Mouse (Mus musculus): ENCODE data around the gene Eed. TPM values are rescaled to one million over a fixed set of nuclear protein-coding genes. Genes with fewer than 3 reads are reported as not detected.

The Eed gene
- 96.4 and 102 TPM in 2 replicates for polyA plus RNA-seq (2014; fragmentation: Nextera tagmentation; extraction: Ambion mirVana)

GRCm38 (mm10) chr7:89980485-89981422 is at the start of gene Eed:
Eed (minus strand) TSS chr7:89980983.
- H3K27ac ChIP-seq (ENCODE audit: low read depth, low read length): peak within 1 kb of the TSS; percentile 100
- H3K27me3 ChIP-seq (ENCODE audit: control insufficient read depth, insufficient read depth, low read length): no peaks in the 10 kb centered on the region
- DNase-seq (ENCODE audit: low spot score) (peak; percentile 97), ATAC-seq (replicated peaks; ENCODE audit: low FRiP score) (peak; percentile 90)
- peak within 1 kb of the TSS; percentile 73 for H3K4me2 ChIP-seq (ENCODE audit: low read depth, low read length, severe bottlenecking)
- H3K36me3 ChIP-seq (ENCODE audit: control insufficient read depth, insufficient read depth, low read length): peaks cover 4% of the 10 kb centered on the region; the same call in 1 of the 2 replicates
- WGBS: under 1% methylated on average over 78 of the region's 87 CpGs
- H3K4me1 ChIP-seq (replicated peaks; ENCODE audit: control insufficient read depth, insufficient read depth, low read length): no peaks in the 10 kb centered on the region
- H3K9me3 ChIP-seq (ENCODE audit: control insufficient read depth, low read length): no peaks in the 10 kb centered on the region
- H3K4me3 ChIP-seq (ENCODE audit: low read depth, low read length): peak within 1 kb of the TSS; percentile 78
- H3K9ac ChIP-seq (ENCODE audit: low read length): peak within 1 kb of the TSS; percentile 92

DNA sequence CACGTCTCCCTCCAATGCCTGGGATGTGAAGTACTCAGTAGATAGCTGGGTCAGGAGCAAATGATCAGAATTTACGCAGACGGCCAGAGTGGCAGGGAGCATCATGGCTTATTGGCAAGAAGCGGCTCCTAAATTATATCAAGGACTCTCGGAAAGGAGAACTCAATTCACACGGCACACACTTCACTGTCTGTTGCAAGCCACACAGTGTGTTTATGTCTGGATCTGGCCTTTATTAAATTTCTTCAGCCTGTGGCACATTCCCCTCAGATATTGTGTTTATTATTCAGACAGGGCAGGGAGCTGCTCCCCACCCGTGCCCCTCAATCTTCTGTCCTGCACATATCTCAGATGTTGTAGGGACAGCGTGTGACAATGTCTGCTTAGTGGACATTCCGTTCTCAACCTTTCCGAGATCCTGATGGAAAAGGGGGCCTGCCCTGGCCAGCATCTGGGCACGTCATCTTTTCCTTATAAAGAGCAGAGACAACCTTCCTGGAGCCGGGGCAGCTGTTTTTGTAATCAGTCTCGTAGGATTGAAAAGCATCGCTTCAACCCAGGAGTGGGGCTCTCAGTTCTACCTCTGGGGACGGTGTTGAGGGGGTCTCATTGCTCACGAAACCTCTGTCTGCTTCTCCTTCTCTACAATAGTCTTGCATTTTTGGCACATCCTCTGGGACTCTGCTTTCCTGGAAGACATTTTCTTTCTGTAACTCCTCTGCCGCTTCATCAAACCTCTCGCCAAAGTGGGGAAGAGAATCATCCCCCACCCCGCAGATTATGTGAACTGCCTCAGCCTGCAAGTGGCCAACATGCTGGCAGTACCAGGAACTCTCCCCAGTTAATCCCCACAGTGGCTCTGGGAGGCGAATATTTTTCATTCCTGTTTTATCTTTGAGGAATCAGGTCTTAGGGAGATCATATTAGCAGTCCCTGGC is 49.0 kb upstream of the Eed start:
- DNase-seq (ENCODE audit: low spot score) (no peak), ATAC-seq (replicated peaks; ENCODE audit: low FRiP score) (0 out of 2 replicates have a peak, but pooled peaks have one; percentile 36)
- H3K4me1 ChIP-seq (replicated peaks; ENCODE audit: control insufficient read depth, insufficient read depth, low read length): 0 out of 2 replicates have a peak, but pooled peaks cover 3% of the 10 kb centered on the region
- WGBS: 56% methylated on average over 20 of the region's 20 CpGs
- H3K27ac ChIP-seq (ENCODE audit: low read depth, low read length): no peak overlapping the region
- no peak overlapping the region for H3K4me3 ChIP-seq (ENCODE audit: low read depth, low read length)
- no peaks in the 10 kb centered on the region for H3K36me3 ChIP-seq (ENCODE audit: control insufficient read depth, insufficient read depth, low read length)
- H3K4me2 ChIP-seq (ENCODE audit: low read depth, low read length, severe bottlenecking): peak overlapping the region; percentile 19; the same call in 1 of the 2 replicates
- no peak overlapping the region for H3K9ac ChIP-seq (ENCODE audit: low read length)
- no peaks in the 10 kb centered on the region for H3K27me3 ChIP-seq (ENCODE audit: control insufficient read depth, insufficient read depth, low read length)
- no peaks in the 10 kb centered on the region for H3K9me3 ChIP-seq (ENCODE audit: control insufficient read depth, low read length)

GRCm38 (mm10) chr7:90028888-90029547 is 48.2 kb upstream of the Eed start:
- H3K4me1 ChIP-seq (replicated peaks; ENCODE audit: control insufficient read depth, insufficient read depth, low read length): 0 out of 2 replicates have a peak, but pooled peaks cover 3% of the 10 kb centered on the region
- H3K9me3 ChIP-seq (ENCODE audit: control insufficient read depth, low read length): no peaks in the 10 kb centered on the region
- no peaks in the 10 kb centered on the region for H3K36me3 ChIP-seq (ENCODE audit: control insufficient read depth, insufficient read depth, low read length)
- no peaks in the 10 kb centered on the region for H3K27me3 ChIP-seq (ENCODE audit: control insufficient read depth, insufficient read depth, low read length)
- H3K4me3 ChIP-seq (ENCODE audit: low read depth, low read length): no peak overlapping the region
- DNase-seq (ENCODE audit: low spot score) (no peak), ATAC-seq (replicated peaks; ENCODE audit: low FRiP score) (peak; percentile 90)
- H3K27ac ChIP-seq (ENCODE audit: low read depth, low read length): no peak overlapping the region
- 9% methylated on average over 8 of the region's 8 CpGs for WGBS
- peak overlapping the region; percentile 19; the same call in 1 of the 2 replicates for H3K4me2 ChIP-seq (ENCODE audit: low read depth, low read length, severe bottlenecking)
- no peak overlapping the region for H3K9ac ChIP-seq (ENCODE audit: low read length)

- WGBS: 55% methylated on average over 6 of the region's 6 CpGs
- Histone ChIP-seq H3K9me3 (ENCODE audit: control insufficient read depth, low read length) (no peaks in the 10 kb centered on the region), H3K36me3 (ENCODE audit: control insufficient read depth, insufficient read depth, low read length) (no peaks in the 10 kb centered on the region), H3K4me1 (replicated peaks; ENCODE audit: control insufficient read depth, insufficient read depth, low read length) (0 out of 2 replicates have a peak, but pooled peaks cover 3% of the 10 kb centered on the region), H3K9ac (ENCODE audit: low read length) (no peak overlapping the region), H3K4me3 (ENCODE audit: low read depth, low read length) (no peak overlapping the region), H3K4me2 (ENCODE audit: low read depth, low read length, severe bottlenecking) (no peak overlapping the region), H3K27me3 (ENCODE audit: control insufficient read depth, insufficient read depth, low read length) (no peaks in the 10 kb centered on the region), H3K27ac (ENCODE audit: low read depth, low read length) (no peak overlapping the region)
- DNase-seq (ENCODE audit: low spot score): no peak
- ATAC-seq (replicated peaks; ENCODE audit: low FRiP score): no peak
These were observed 44.2 kb upstream of the Eed start for GRCm38 (mm10) chr7:90024975-90025374.

DNA sequence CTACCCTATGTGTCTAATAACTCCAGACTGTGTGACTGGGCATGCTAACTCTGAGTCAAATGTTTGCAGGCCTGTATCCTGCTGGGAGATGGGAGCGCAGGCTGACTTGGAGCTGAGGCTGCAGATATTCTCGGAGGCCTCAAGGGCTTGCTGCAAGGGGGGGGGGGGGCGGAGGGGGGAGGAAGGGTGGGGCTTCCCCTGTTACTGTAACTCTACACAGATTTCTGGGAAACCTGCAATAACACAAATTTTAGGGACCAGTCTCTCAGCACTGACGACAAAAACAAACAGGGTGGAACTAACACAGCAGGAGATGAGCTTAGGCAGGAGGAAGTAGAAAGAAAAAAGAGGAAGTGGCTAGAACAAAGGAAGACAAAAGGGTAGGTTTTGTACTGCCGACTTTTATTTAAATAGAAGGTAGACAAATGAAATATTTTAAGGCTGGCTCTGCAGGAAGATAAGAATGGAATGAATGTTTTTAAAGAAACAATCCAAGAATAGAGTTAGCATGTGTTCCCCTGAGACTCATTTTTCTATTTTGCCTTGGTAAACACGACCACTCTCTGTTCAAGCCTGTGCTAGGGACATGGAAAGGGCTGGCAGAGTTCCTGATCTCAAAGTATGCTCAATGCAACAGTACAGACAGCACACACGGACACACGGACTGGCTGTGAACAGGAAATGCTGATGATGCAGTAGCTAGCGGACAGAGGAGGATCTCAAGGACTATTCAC is 42.4 kb upstream of the Eed start:
- WGBS: 61% methylated on average over 8 of the region's 9 CpGs
- Histone ChIP-seq H3K9ac (ENCODE audit: low read length) (no peak overlapping the region), H3K36me3 (ENCODE audit: control insufficient read depth, insufficient read depth, low read length) (no peaks in the 10 kb centered on the region), H3K27me3 (ENCODE audit: control insufficient read depth, insufficient read depth, low read length) (no peaks in the 10 kb centered on the region), H3K27ac (ENCODE audit: low read depth, low read length) (no peak overlapping the region), H3K4me3 (ENCODE audit: low read depth, low read length) (no peak overlapping the region), H3K9me3 (ENCODE audit: control insufficient read depth, low read length) (no peaks in the 10 kb centered on the region), H3K4me1 (replicated peaks; ENCODE audit: control insufficient read depth, insufficient read depth, low read length) (no peaks in the 10 kb centered on the region), H3K4me2 (ENCODE audit: low read depth, low read length, severe bottlenecking) (no peak overlapping the region)
- DNase-seq (ENCODE audit: low spot score) (no peak), ATAC-seq (replicated peaks; ENCODE audit: low FRiP score) (no peak)

- Histone ChIP-seq H3K27ac (ENCODE audit: low read depth, low read length) (no peak overlapping the region), H3K9me3 (ENCODE audit: control insufficient read depth, low read length) (no peaks in the 10 kb centered on the region), H3K27me3 (ENCODE audit: control insufficient read depth, insufficient read depth, low read length) (no peaks in the 10 kb centered on the region), H3K36me3 (ENCODE audit: control insufficient read depth, insufficient read depth, low read length) (no peaks in the 10 kb centered on the region), H3K4me1 (replicated peaks; ENCODE audit: control insufficient read depth, insufficient read depth, low read length) (no peaks in the 10 kb centered on the region; the same call in 1 of the 2 replicates), H3K9ac (ENCODE audit: low read length) (no peak overlapping the region), H3K4me2 (ENCODE audit: low read depth, low read length, severe bottlenecking) (no peak overlapping the region), H3K4me3 (ENCODE audit: low read depth, low read length) (no peak overlapping the region)
- DNase-seq (ENCODE audit: low spot score): no peak
- WGBS: 93% methylated on average over 6 of the region's 6 CpGs
- no peak for ATAC-seq (replicated peaks; ENCODE audit: low FRiP score)
These were observed 39.5 kb upstream of the Eed start for GRCm38 (mm10) chr7:90020331-90020730.

DNA sequence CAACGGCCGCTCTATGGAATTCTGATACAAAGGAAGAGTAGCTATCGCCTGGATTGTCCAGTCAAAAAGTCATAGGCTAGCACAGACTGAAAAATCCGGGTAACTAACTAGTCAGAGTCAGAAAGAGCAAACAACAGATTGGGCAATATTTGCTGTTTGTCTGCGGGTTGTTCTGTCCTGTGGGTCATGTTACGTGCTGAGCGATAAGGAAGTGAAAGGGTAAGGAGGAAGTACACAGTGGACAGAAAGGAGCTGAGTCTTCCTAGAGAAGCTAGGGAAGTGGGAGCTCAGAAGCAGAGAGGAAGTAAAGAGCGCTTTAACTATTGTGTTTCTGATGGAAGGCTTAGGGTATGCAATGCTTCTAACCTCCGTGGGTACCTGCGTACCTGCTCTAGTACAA is 38.8 kb upstream of the Eed start:
- WGBS: 90% methylated on average over 10 of the region's 10 CpGs
- H3K4me1 ChIP-seq (replicated peaks; ENCODE audit: control insufficient read depth, insufficient read depth, low read length): no peaks in the 10 kb centered on the region; the same call in 1 of the 2 replicates
- H3K27ac ChIP-seq (ENCODE audit: low read depth, low read length): no peak overlapping the region
- ATAC-seq (replicated peaks; ENCODE audit: low FRiP score) (no peak), DNase-seq (ENCODE audit: low spot score) (no peak)
- no peak overlapping the region for H3K4me3 ChIP-seq (ENCODE audit: low read depth, low read length)
- no peaks in the 10 kb centered on the region for H3K27me3 ChIP-seq (ENCODE audit: control insufficient read depth, insufficient read depth, low read length)
- no peak overlapping the region for H3K9ac ChIP-seq (ENCODE audit: low read length)
- no peak overlapping the region for H3K4me2 ChIP-seq (ENCODE audit: low read depth, low read length, severe bottlenecking)
- H3K9me3 ChIP-seq (ENCODE audit: control insufficient read depth, low read length): no peaks in the 10 kb centered on the region
- H3K36me3 ChIP-seq (ENCODE audit: control insufficient read depth, insufficient read depth, low read length): no peaks in the 10 kb centered on the region

Measured in forebrain, embryonic 11.5 days (tissue).